Comparison of ENCODE assay signal across 10 mouse cellular contexts in the genomic region with DNA sequence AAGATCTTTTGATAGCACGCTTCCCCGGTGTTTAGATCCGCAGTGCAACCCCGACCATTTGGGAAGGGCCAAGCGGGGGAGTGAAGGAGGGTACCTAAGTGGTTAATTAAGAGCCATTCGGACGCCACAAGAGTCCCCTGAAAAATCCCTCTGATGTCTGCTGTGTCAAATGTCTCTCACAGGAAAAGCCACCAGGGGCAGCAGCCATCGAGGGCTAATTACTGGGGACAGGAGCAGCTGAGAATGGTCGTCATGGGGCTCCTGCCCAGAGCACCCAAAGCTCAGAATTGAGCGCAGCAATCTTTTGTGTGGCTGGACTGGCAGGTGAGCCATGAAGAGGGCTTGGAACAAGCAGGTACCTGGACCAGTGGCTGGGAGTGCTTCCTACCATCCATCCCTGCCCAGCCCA.
DNase-seq lines count a peak whose midpoint lies in the region; ATAC-seq and TF ChIP-seq lines count a peak whose summit lies in the region.
"Had no signal": no experiment of that assay in that cellular context is flagged by ENCODE, and none has a peak within 500 bp of the region (broad histone marks: within the 10 kb centered on the region; RNA-seq: fewer than 3 reads in every experiment).

No protein-coding gene starts in this region.

- no peaks in the 10 kb centered on the region for H3K36me3 ChIP-seq in kidney, postnatal 0 days (ENCODE audit: insufficient read depth, low read length)
- no peaks in the 10 kb centered on the region for H3K36me3 ChIP-seq in forebrain, postnatal 0 days (ENCODE audit: insufficient read depth)
- H3K36me3 ChIP-seq in limb, embryonic 13.5 days = no peaks in the 10 kb centered on the region

- H3K4me2 ChIP-seq in kidney, postnatal 0 days (ENCODE audit: low read length) = peak overlapping the region; percentile 13; the same call in 1 of the 2 replicates
- H3K4me2 ChIP-seq in forebrain, postnatal 0 days (ENCODE audit: low read depth) = no peak overlapping the region
- H3K4me2 ChIP-seq in limb, embryonic 13.5 days (replicated peaks) = peak overlapping the region; percentile 14; the same call in 1 of the 2 replicates

- H3K9me3 ChIP-seq in kidney, postnatal 0 days (replicated peaks; ENCODE audit: low read length) = no peaks in the 10 kb centered on the region
- H3K9me3 ChIP-seq in forebrain, postnatal 0 days (ENCODE audit: low read length) = no peaks in the 10 kb centered on the region
- H3K9me3 ChIP-seq in limb, embryonic 13.5 days = no peaks in the 10 kb centered on the region

- DNase-seq in kidney, postnatal 0 days (ENCODE audit: low spot score) = peak; percentile 16
- DNase-seq in kidney, postnatal 25 days = no peak
- DNase-seq in forebrain, postnatal 0 days = no peak
- DNase-seq in retina, embryonic 14.5 days (ENCODE audit: low spot score) = peak; percentile 67
- DNase-seq in cerebellum, postnatal 36 days = no peak
- DNase-seq in left cerebral cortex, postnatal 4 days = no peak
- DNase-seq: cerebellum, adult 2 months; thymus, postnatal 36 days had no signal

- peak; percentile 45; the same call in 1 of the 2 replicates for TF ChIP-seq CTCF in kidney, postnatal 0 days (IDR thresholded peaks at IDR 0.05; ENCODE audit: low read depth)
- peak; percentile 23; the same call in 1 of the 2 replicates for TF ChIP-seq CTCF in forebrain, postnatal 0 days (IDR thresholded peaks at IDR 0.05; ENCODE audit: low read depth)

- ATAC-seq in kidney, postnatal 0 days (replicated peaks; ENCODE audit: low FRiP score, low read depth) = no peak
- ATAC-seq in forebrain, postnatal 0 days = no peak
- 0 out of 2 replicates have a peak, but pooled peaks have one; percentile 36 for ATAC-seq in limb, embryonic 13.5 days (ENCODE audit: low FRiP score, low read depth)

- peaks cover 11% of the 10 kb centered on the region; the same call in 1 of the 2 replicates for H3K27me3 ChIP-seq in kidney, postnatal 0 days (ENCODE audit: insufficient read depth, low read length)
- peaks cover 59% of the 10 kb centered on the region for H3K27me3 ChIP-seq in forebrain, postnatal 0 days (ENCODE audit: insufficient read depth, low read length)
- peaks cover 52% of the 10 kb centered on the region for H3K27me3 ChIP-seq in limb, embryonic 13.5 days

- no peak overlapping the region for H3K27ac ChIP-seq in kidney, postnatal 0 days
- H3K27ac ChIP-seq in forebrain, postnatal 0 days (ENCODE audit: low read depth, low read length) = no peak overlapping the region
- no peak overlapping the region for H3K27ac ChIP-seq in limb, embryonic 13.5 days
- H3K27ac ChIP-seq: liver, embryonic 14.5 days had no signal

- 0 out of 2 replicates have a peak, but pooled peaks cover 3% of the 10 kb centered on the region for H3K4me1 ChIP-seq in kidney, postnatal 0 days (replicated peaks; ENCODE audit: insufficient read depth, low read length)
- H3K4me1 ChIP-seq in forebrain, postnatal 0 days (ENCODE audit: insufficient read depth) = no peaks in the 10 kb centered on the region
- H3K4me1 ChIP-seq in limb, embryonic 13.5 days = peaks cover 13% of the 10 kb centered on the region

- H3K4me3 ChIP-seq in kidney, postnatal 0 days (replicated peaks; ENCODE audit: low read depth, low read length) = no peak overlapping the region
- H3K4me3 ChIP-seq in forebrain, postnatal 0 days (ENCODE audit: low read depth, low read length) = no peak overlapping the region
- H3K4me3 ChIP-seq in limb, embryonic 13.5 days = no peak overlapping the region

- intact Hi-C loops in left cerebral cortex, postnatal 4 days (cut with DNase I) = no loop called here

- 5% methylated on average over 10 of the region's 10 CpGs for WGBS in kidney, postnatal 0 days
- 4% methylated on average over 10 of the region's 10 CpGs for WGBS in forebrain, postnatal 0 days
- WGBS in limb, embryonic 13.5 days = 4% methylated on average over 10 of the region's 10 CpGs

- no peak overlapping the region for H3K9ac ChIP-seq in kidney, postnatal 0 days (ENCODE audit: low read depth, low read length)
- H3K9ac ChIP-seq in forebrain, postnatal 0 days = no peak overlapping the region
- no peak overlapping the region for H3K9ac ChIP-seq in limb, embryonic 13.5 days
- H3K9ac ChIP-seq: liver, embryonic 14.5 days had no signal

Comparison
In these comparisons a context has a peak if more than half of its experiments do, and no peak if none do; other contexts are left out.
1. DNase-seq: peak in kidney, postnatal 0 days (single experiment) and retina, embryonic 14.5 days (single experiment); none in kidney, postnatal 25 days (0 of 2), forebrain, postnatal 0 days (single experiment), cerebellum, postnatal 36 days (0 of 2) and left cerebral cortex, postnatal 4 days (single experiment).